Mouse (Mus musculus) cortical plate, adult 2 months (tissue): ENCODE results near the gene Psmd7.

ENCODE experiments used
- CTCF ChIP-seq: fragments of 200-500 bp; IDR thresholded peaks from 2 replicates; pipeline ENCODE4 v1.5.1; 2011; ENCODE audit warnings: mild to moderate bottlenecking, control low read depth, low read length; ENCODE audit not compliant: insufficient read depth; ENCODE audit errors: extremely low read depth
- POLR2A ChIP-seq: fragments of 200-500 bp; IDR thresholded peaks from 2 replicates; pipeline ENCODE4 v1.6.1; 2011; ENCODE audit warnings: mild to moderate bottlenecking, low read length, control low read depth; ENCODE audit not compliant: insufficient read depth; ENCODE audit errors: extremely low read depth

- TF ChIP-seq CTCF (no peak), POLR2A (no peak)
Observed at GRCm38 (mm10) chr8:107633734-107634133, 45.5 kb upstream of the Psmd7 start.
